Mouse (Mus musculus): ENCODE results near the gene Inf2. TPM values are rescaled to one million over a fixed set of nuclear protein-coding genes. Genes with fewer than 3 reads are reported as not detected.

Inf2 gene
- polyA plus RNA-seq, 1 experiment: 28.3 TPM

GRCm38 (mm10) chr12:112560176-112560797, 28.3 kb upstream of the Inf2 start:
- Histone ChIP-seq H3K9ac (ENCODE audit: low read depth, poor library complexity, severe bottlenecking) (no peak overlapping the region), H3K27me3 (ENCODE audit: control insufficient read depth, insufficient read depth, low read length, poor library complexity, severe bottlenecking) (no peaks in the 10 kb centered on the region; the same call in 1 of the 2 replicates), H3K4me3 (ENCODE audit: low read depth, low read length) (no peak overlapping the region), H3K27ac (ENCODE audit: insufficient read depth, low read length) (no peak overlapping the region), H3K36me3 (ENCODE audit: control insufficient read depth, insufficient read depth, low read length, poor library complexity, severe bottlenecking) (no peaks in the 10 kb centered on the region), H3K4me1 (ENCODE audit: control insufficient read depth, insufficient read depth, low read length) (peaks cover 8% of the 10 kb centered on the region), H3K9me3 (replicated peaks; ENCODE audit: control insufficient read depth, insufficient read depth, low read length, poor library complexity, severe bottlenecking) (no peaks in the 10 kb centered on the region)
- TF ChIP-seq POLR2A (IDR thresholded peaks at IDR 0.05; ENCODE audit: insufficient read depth, low read length) (no peak), CTCF (IDR thresholded peaks at IDR 0.05; ENCODE audit: low read depth, low read length) (peak; percentile 56)

- no peaks in the 10 kb centered on the region for H3K9me3 ChIP-seq (replicated peaks; ENCODE audit: control insufficient read depth, insufficient read depth, low read length, poor library complexity, severe bottlenecking)
- no peak overlapping the region for H3K4me3 ChIP-seq (ENCODE audit: low read depth, low read length)
- no peak overlapping the region for H3K9ac ChIP-seq (ENCODE audit: low read depth, poor library complexity, severe bottlenecking)
- H3K27me3 ChIP-seq (ENCODE audit: control insufficient read depth, insufficient read depth, low read length, poor library complexity, severe bottlenecking): no peaks in the 10 kb centered on the region; the same call in 1 of the 2 replicates
- no peak overlapping the region for H3K27ac ChIP-seq (ENCODE audit: insufficient read depth, low read length)
- no peaks in the 10 kb centered on the region for H3K36me3 ChIP-seq (ENCODE audit: control insufficient read depth, insufficient read depth, low read length, poor library complexity, severe bottlenecking)
- TF ChIP-seq CTCF (IDR thresholded peaks at IDR 0.05; ENCODE audit: low read depth, low read length) (no peak), POLR2A (IDR thresholded peaks at IDR 0.05; ENCODE audit: insufficient read depth, low read length) (no peak), EP300 (IDR thresholded peaks at IDR 0.05; ENCODE audit: insufficient read depth, low read depth, low read length) (no peak)
- peaks cover 8% of the 10 kb centered on the region for H3K4me1 ChIP-seq (ENCODE audit: control insufficient read depth, insufficient read depth, low read length)
Measured at GRCm38 (mm10) chr12:112561163-112561562, 27.4 kb upstream of the Inf2 start.

- H3K4me1 ChIP-seq (ENCODE audit: control insufficient read depth, insufficient read depth, low read length): peaks cover 8% of the 10 kb centered on the region
- H3K9me3 ChIP-seq (replicated peaks; ENCODE audit: control insufficient read depth, insufficient read depth, low read length, poor library complexity, severe bottlenecking): no peaks in the 10 kb centered on the region
- TF ChIP-seq POLR2A (IDR thresholded peaks at IDR 0.05; ENCODE audit: insufficient read depth, low read length) (no peak), CTCF (IDR thresholded peaks at IDR 0.05; ENCODE audit: low read depth, low read length) (no peak), EP300 (IDR thresholded peaks at IDR 0.05; ENCODE audit: insufficient read depth, low read depth, low read length) (no peak)
Measured at GRCm38 (mm10) chr12:112562462-112562861, 26.1 kb upstream of the Inf2 start.

GRCm38 (mm10) chr12:112563011-112563410, 25.6 kb upstream of the Inf2 start:
- no peaks in the 10 kb centered on the region; the same call in 1 of the 2 replicates for H3K27me3 ChIP-seq (ENCODE audit: control insufficient read depth, insufficient read depth, low read length, poor library complexity, severe bottlenecking)
- no peaks in the 10 kb centered on the region for H3K36me3 ChIP-seq (ENCODE audit: control insufficient read depth, insufficient read depth, low read length, poor library complexity, severe bottlenecking)
- H3K4me3 ChIP-seq (ENCODE audit: low read depth, low read length): no peak overlapping the region
- H3K27ac ChIP-seq (ENCODE audit: insufficient read depth, low read length): no peak overlapping the region
- H3K9me3 ChIP-seq (replicated peaks; ENCODE audit: control insufficient read depth, insufficient read depth, low read length, poor library complexity, severe bottlenecking): no peaks in the 10 kb centered on the region
- TF ChIP-seq POLR2A (IDR thresholded peaks at IDR 0.05; ENCODE audit: insufficient read depth, low read length) (no peak), CTCF (IDR thresholded peaks at IDR 0.05; ENCODE audit: low read depth, low read length) (no peak), EP300 (IDR thresholded peaks at IDR 0.05; ENCODE audit: insufficient read depth, low read depth, low read length) (no peak)
- peaks cover 8% of the 10 kb centered on the region for H3K4me1 ChIP-seq (ENCODE audit: control insufficient read depth, insufficient read depth, low read length)
- H3K9ac ChIP-seq (ENCODE audit: low read depth, poor library complexity, severe bottlenecking): no peak overlapping the region

More at GRCm38 (mm10) chr12:112562462-112562861, 26.1 kb upstream of the Inf2 start:
- no peak overlapping the region for H3K4me3 ChIP-seq (ENCODE audit: low read depth, low read length)
- no peak overlapping the region for H3K27ac ChIP-seq (ENCODE audit: insufficient read depth, low read length)
- H3K9ac ChIP-seq (ENCODE audit: low read depth, poor library complexity, severe bottlenecking): no peak overlapping the region
- H3K27me3 ChIP-seq (ENCODE audit: control insufficient read depth, insufficient read depth, low read length, poor library complexity, severe bottlenecking): no peaks in the 10 kb centered on the region; the same call in 1 of the 2 replicates
- H3K36me3 ChIP-seq (ENCODE audit: control insufficient read depth, insufficient read depth, low read length, poor library complexity, severe bottlenecking): no peaks in the 10 kb centered on the region

GRCm38 (mm10) chr12:112570160-112570559, 18.4 kb upstream of the Inf2 start:
- H3K9me3 ChIP-seq (replicated peaks; ENCODE audit: control insufficient read depth, insufficient read depth, low read length, poor library complexity, severe bottlenecking): no peaks in the 10 kb centered on the region
- no peak overlapping the region for H3K9ac ChIP-seq (ENCODE audit: low read depth, poor library complexity, severe bottlenecking)
- H3K4me3 ChIP-seq (ENCODE audit: low read depth, low read length): no peak overlapping the region
- H3K27me3 ChIP-seq (ENCODE audit: control insufficient read depth, insufficient read depth, low read length, poor library complexity, severe bottlenecking): no peaks in the 10 kb centered on the region
- TF ChIP-seq POLR2A (IDR thresholded peaks at IDR 0.05; ENCODE audit: insufficient read depth, low read length) (no peak), CTCF (IDR thresholded peaks at IDR 0.05; ENCODE audit: low read depth, low read length) (no peak), EP300 (IDR thresholded peaks at IDR 0.05; ENCODE audit: insufficient read depth, low read depth, low read length) (no peak)
- H3K4me1 ChIP-seq (ENCODE audit: control insufficient read depth, insufficient read depth, low read length): peaks cover 4% of the 10 kb centered on the region
- no peak overlapping the region for H3K27ac ChIP-seq (ENCODE audit: insufficient read depth, low read length)
- no peaks in the 10 kb centered on the region for H3K36me3 ChIP-seq (ENCODE audit: control insufficient read depth, insufficient read depth, low read length, poor library complexity, severe bottlenecking)

GRCm38 (mm10) chr12:112571064-112571463, 17.5 kb upstream of the Inf2 start:
- Histone ChIP-seq H3K36me3 (ENCODE audit: control insufficient read depth, insufficient read depth, low read length, poor library complexity, severe bottlenecking) (no peaks in the 10 kb centered on the region), H3K9me3 (replicated peaks; ENCODE audit: control insufficient read depth, insufficient read depth, low read length, poor library complexity, severe bottlenecking) (no peaks in the 10 kb centered on the region), H3K27me3 (ENCODE audit: control insufficient read depth, insufficient read depth, low read length, poor library complexity, severe bottlenecking) (no peaks in the 10 kb centered on the region), H3K27ac (ENCODE audit: insufficient read depth, low read length) (no peak overlapping the region), H3K4me3 (ENCODE audit: low read depth, low read length) (no peak overlapping the region), H3K4me1 (ENCODE audit: control insufficient read depth, insufficient read depth, low read length) (peaks cover 4% of the 10 kb centered on the region), H3K9ac (ENCODE audit: low read depth, poor library complexity, severe bottlenecking) (no peak overlapping the region)
- no peak for TF ChIP-seq POLR2A (IDR thresholded peaks at IDR 0.05; ENCODE audit: insufficient read depth, low read length)
- TF ChIP-seq CTCF (IDR thresholded peaks at IDR 0.05; ENCODE audit: low read depth, low read length): peak; percentile 25
- no peak for TF ChIP-seq EP300 (IDR thresholded peaks at IDR 0.05; ENCODE audit: insufficient read depth, low read depth, low read length)
